Mouse (Mus musculus) mesoderm, embryonic 11.5 days (tissue): ENCODE measurements around the gene Tbc1d4.
A peak's percentile ranks its signal among the peaks of the same experiment; 100 is the strongest.

Source experiments
- DNase-seq: peaks from one replicate; pipeline ENCODE4 v3.0.0-alpha.2; 2012; ENCODE audit warnings: low read depth, low spot score

Gene Tbc1d4

DNA sequence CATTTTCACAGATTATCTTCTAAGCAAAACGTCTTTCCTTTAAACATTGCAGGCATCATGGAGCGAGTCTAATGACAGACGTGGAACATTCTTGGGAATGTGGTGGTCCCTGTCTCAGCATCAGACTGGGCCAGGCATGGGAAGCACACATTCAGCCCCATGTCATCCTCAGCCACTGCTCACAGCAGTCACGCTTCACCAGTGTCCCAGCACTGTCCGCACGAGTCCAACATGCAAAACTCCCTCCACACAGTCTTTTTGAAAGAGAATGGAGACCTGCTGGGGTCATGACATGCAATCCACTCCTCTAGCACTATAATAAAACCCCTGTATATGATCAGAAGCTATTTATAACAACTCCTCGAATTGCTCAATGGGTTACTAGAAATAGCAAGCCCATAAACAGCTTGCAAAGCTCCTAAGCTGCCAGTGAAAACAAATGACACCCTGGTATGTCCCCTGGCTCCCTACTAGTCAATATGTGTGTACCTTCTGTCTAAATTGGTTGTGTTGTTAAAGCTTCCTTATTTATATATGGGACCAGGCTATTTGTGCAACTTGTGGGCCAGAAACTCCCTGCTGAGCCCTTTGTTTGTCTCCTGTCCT, 76.8 kb downstream of the Tbc1d4 start:
- no peak for DNase-seq

DNA sequence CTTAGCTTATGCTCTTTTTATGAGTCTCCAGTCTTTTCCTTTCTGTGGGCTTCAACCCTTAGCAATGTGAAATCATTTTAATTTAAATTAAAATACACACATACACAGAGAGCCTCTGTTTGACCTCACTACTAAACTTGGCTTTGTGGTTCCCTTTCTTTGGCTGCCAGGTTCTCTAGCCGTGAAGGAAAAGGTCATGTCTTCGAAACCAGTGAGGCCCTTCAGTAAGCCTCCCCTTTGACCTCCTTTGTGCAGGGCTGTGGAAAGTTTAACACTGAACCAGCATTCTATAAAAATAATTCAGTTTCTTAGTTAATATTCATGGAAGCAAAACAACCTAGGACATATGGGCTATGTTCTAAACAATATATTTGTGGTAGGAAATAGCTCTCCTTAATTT, 78.5 kb downstream of the Tbc1d4 start:
- DNase-seq: no peak

DNA sequence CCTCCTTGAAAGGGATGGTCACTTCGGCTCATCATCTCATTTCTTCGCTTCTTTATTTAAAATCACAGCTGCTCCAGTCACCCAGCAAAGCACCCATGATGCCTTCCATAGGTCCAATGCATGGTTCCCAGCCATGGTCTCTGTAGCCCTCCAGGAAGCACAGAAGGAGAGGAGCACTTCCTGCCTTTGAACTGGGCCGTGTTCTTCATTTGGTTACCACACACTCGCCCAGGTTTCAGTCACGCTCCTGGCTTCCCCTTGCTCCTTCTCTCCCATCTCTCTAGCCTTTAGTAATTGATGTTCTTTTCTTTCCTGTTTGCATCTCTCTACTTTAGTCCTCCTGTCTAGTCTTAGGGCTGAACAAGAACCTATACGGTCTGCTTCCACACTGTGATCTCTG, 79.8 kb downstream of the Tbc1d4 start:
- no peak for DNase-seq

DNA sequence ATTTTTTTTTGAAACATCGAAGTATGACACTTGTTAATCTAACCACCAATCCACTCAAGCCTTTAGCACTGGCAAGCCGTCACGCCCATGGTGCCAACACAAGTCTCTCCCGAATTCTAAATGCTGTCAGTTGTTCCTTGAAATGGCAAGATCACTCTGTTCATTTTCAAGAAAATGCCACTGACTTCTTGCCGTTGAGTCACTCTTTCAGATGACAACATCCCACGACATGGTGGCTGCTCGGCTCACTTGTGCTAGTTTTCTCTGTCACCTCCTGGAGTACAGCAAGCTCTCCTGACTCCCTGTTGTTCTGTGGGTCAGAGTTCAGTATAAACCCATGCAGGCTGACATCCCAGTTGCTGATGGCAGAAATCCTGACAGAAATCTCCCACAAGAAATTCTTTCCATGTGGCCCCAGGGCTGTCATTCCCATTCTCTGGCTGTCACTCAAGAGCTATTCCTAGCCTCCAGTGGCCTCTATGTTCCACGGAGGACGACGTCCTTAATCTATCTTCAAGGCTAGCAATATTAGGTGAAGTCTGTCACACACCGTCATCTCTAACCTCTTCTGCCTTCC, 81.5 kb downstream of the Tbc1d4 start:
- no peak for DNase-seq

DNA sequence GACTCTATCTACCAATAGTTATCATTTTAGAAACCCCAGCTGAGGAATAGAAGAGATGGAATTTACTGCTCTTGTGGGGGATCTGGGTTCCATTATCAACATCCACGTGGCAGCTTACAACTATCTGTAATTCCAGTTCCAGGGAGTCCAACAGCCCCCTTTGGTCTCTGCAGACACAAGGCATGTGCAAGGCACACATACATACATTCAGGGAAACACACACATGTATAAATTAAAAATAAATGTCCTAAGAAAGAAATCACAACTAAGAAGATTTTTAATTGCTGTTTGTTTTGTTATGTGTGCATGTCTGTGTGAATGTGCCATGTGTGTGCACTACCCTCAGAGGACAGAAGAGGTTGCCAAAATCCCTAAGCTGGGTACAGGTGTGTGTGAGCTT, 82.5 kb downstream of the Tbc1d4 start:
- no peak for DNase-seq

- no peak for DNase-seq
Observed at GRCm38 (mm10) chr14:101519964-101520363, 89.0 kb downstream of the Tbc1d4 start.

DNA sequence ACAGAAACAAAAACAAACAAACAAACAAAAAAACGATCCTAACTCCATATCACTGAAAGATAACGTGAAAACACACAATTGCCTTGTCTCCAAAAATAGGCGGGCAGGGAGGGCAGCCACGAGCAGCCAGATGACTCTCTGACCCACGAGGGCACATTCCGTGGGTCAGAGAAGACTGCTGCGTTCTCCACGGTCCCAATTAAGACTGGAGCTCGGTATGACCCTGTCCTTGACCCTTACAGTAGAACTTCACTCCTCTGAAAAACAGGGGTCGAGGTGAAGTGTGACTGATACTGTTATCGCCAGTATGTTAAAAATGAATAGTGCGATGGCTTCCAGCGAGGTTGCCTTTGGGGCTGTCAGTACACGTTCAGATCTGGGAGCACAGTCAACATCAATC, 90.7 kb downstream of the Tbc1d4 start:
- peak; percentile 22 for DNase-seq

DNA sequence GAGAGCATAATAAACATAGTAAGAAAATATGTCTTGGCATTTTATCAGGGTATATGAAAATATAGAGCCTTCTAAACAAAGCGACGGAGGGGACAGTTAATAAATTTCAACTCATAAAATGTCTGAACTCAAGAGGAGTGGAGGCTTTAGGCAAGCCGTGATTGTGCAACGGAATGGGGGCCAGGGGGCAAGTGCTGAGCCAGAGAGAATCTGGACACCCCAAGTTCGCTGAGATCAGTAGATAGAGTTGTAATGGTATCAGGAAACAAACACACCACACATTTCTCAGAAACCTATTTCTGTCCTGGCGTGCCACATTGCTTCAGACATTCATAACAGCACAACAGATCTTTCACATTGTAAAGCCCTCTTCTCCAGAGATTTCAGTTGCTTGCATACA, 91.2 kb downstream of the Tbc1d4 start:
- no peak for DNase-seq

DNA sequence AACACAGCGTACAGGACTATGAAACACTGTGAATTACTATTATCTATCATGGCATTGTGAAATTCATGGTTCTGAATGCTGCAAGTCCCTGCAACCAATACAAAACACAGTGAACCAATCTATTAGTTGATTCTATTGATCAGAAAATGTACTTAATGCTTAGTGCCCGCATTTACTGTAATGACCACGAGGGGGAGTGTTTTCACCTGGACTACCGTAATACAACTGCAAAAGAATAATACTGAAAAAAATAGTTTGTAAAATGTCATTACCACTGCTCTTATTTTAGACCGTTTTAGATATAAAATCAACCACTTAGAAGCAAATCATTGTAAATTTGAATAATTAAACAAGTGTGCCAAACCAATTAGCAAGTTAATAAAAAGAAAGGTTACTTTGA, 91.7 kb downstream of the Tbc1d4 start:
- DNase-seq: peak; percentile 65

DNA sequence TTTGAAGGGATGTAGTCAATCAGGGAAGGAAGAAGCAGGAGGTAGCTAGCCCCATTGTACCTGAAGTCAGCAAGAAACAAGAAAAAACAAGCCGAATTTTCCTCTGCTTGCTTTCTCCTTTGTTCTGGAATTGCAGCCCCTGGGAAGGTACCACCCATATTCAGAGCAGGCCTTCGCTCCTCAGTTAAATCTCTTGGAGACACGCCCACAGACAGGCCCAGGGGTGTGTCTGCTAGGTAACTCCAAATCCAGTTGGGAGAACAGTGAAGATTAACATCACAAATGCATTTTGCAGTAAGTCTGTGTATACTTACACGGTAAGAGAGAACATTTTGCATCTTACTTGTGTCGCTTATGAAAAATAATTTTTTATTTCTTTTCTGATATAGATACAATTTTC, 92.1 kb downstream of the Tbc1d4 start:
- no peak for DNase-seq

- no peak for DNase-seq
Observed at GRCm38 (mm10) chr14:101516031-101516430, 93.0 kb downstream of the Tbc1d4 start.

DNA sequence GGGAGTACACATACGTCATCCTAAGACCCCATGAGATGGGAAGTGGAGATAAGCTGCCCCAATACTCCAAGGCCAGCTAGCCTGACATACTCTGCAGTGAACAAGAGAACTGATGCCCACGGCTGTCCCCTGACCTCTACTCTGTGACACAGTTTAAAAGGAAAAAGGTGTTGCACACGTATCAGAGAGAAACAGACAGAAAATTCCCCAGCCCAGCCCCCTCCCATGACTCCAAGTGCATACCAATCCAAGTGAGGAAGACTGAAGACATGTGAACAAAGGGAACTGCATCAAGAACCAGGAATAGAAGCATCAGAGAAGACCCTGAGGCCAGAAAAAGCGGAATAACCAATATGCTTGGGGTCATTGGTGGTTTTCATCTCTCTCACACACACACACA, 93.7 kb downstream of the Tbc1d4 start:
- no peak for DNase-seq

- DNase-seq: peak; percentile 53
Observed at GRCm38 (mm10) chr14:101514557-101514971, 94.4 kb downstream of the Tbc1d4 start.

GRCm38 (mm10) chr14:101513163-101513562, 95.8 kb downstream of the Tbc1d4 start:
- DNase-seq: no peak

DNA sequence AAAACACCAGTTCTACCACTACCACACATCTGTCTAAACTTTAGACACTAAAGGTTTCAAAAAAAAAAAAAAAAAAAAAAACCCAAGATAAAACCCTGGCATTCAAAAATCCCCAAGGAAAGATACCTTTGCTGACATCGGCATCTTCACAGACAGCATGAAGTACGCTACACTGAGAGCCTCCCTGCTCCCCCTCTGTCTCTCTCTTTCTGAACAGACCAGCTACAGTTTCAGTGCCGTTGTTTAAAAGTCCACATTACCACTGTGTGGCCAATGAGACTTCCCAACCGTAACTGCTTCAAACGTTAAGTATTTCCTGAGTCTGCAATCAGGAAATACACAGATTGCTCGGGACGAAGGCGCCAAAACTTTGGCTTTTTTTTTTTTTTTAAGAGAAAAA, 97.6 kb downstream of the Tbc1d4 start:
- DNase-seq: no peak

DNA sequence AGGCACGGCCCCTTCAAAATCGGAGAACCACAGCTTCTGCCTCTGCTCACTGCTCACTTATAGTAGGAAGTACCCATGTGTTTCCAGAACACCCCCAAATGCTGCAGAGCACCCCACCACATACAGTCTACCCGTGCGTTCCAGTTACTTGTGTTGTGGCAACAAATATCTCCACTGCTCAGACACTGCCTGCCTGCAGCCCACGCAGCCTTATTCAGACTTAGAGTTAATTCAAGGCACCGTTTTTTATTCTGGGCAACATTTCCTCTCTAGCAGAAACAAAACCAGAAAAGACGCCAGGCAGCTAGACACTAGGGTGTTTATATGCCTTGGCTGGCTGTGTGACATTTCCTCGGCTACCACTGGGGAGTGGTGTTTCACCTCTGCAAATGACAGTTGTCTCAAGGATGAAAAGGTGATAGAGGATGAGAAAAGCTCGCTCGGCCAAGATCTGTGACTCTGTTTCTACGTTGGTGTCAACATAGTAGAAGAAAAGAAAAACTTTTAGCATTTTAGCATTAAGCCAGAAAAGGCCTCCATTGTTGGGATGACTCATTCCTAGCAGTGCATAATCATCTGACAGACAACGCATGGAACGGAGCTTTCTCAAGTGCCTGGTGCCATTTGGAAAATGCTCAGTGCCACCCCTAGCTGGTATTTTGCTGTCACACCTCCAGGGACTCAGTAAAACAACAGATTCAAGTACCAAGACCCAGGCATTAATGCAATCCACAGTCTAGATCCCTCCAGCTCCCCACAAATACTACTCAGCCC, 98.3 kb downstream of the Tbc1d4 start:
- DNase-seq: no peak

DNA sequence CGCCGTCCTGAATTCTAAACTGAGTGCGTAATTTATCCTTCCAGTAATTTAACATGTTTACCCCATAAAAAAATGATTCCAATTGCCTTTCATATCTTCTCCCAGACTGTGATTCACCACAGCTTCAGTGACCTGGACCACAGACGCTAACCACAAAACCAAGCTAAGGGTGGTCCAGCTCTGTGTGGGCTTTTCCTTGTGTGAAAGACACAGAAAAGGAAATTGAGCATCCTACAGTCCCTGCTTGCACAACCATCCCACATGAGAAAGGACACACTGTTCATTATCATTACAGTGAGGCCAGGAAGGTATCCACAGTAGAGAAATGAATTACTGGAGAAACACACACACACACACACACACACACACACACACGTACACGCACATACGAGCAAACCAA, 99.2 kb downstream of the Tbc1d4 start:
- no peak for DNase-seq

DNA sequence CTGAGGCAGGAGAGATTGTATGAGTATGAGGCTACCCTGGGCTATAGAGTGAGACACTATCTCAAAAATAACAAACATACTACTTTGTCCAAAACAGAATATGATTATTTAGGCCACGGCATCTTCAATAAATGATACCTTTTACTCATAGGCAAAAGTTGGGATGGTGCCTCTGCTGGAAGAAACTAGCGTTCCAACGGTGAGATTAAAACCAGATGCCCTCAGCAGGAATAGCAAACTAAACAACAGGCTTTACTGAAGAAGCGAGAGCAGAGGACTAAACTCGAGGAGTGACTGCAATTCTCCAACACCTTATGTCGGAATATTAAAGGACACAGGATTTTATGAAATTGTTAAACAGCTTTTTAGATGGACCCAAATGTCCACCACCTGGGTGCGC, 101.0 kb downstream of the Tbc1d4 start:
- no peak for DNase-seq

GRCm38 (mm10) chr14:101507146-101507545, 101.8 kb downstream of the Tbc1d4 start:
- no peak for DNase-seq

GRCm38 (mm10) chr14:101505805-101506204, 103.2 kb downstream of the Tbc1d4 start:
- DNase-seq: no peak

DNA sequence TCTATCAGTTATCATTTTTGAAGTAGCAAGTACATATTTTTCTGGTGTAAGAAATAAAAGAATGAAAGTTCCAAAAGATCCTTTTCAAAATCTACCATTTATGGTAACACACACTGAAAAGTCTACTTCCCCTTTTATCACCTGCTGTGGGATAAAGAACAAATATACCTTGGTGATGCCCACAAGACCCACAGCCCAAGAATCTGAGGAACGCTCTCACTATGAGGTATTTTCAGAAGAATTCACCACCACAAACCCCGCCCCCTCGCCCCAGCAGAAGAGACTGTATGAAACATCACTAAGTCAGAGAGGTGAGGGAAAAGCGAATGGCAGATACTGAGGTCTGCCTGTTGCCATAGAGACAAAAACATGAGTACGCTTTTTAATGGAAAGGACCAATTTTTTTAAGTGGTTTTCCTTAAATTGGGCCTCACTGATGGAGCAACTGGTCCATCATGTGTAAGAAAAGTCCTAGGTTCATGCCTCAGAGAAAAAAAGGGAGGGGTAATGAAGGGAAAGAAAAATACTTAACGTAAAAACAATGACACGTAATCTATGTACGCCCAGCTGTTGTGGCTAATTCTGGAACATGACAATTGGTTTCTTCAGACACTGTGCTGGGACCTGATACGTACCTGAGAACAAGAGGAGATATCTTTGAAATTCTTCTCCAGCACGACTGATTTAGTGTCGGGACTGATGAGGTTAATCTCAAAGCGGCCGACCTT, 104.4 kb downstream of the Tbc1d4 start:
- no peak for DNase-seq

GRCm38 (mm10) chr14:101503168-101503961, 105.6 kb downstream of the Tbc1d4 start:
- no peak for DNase-seq
